Mouse (Mus musculus) ZHBTc4 (cell line): ENCODE data around the gene Plekhh2.

Experiments
- DNase-seq: peaks from one replicate; pipeline ENCODE4 v3.0.0-alpha.2; 2011; ENCODE audit warnings: low read depth, low spot score

The Plekhh2 gene

DNA sequence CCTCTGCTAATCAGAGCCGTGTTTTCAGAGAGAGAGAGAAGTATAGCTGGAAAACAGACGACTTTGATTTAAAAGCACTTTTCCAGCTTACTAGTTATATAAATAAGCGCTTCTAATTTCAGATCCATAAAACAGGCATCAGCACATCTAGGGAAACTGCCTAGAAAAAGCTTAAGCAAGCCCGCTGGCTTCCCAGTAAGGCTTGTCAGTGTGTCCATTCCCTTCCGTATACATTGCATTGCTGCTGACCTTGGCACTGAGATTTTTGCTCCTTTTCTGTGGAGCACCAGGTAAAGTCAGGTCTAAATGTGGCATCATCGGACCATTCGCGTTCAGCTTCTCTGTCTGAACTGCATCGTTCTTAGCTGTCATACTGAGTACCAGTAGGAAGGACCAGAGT is 130.6 kb downstream of the Plekhh2 start:
- DNase-seq: no peak

DNA sequence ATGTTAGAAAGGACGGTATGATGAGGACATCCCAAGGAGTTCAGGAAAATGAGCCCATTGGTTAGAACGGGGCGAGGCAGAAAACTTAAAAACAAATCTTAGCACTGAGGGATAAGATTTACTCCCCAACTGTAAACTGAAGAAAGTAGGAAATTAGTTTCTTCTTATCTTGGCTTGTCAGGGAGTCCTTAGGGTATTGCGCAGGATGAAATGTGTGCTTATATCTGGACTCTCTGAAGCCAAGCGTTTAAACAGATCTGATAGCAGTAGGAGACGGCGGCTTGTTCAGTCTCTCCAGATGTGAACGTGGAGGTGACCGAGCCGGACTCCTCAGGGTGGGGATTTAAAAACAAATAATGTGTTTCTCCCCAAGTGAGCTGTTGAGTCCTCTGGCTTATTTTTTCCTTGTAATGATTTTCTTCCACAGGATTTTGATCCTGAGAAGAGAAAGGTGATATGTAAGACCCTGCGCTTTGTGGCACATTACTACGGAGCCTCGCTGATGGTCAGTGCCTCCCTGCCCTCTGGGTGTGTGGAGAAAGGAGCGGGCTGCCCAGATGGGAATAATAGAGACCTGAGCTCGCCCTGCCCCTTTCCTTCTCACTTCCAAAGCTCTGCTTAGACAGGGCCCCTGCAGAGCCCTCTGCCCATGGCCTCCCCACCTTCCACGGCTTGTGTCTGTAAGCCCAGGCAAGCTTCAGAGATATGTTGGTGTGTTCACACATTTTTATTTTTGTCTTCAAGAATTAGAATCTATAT is 132.8 kb downstream of the Plekhh2 start:
- DNase-seq: no peak

DNA sequence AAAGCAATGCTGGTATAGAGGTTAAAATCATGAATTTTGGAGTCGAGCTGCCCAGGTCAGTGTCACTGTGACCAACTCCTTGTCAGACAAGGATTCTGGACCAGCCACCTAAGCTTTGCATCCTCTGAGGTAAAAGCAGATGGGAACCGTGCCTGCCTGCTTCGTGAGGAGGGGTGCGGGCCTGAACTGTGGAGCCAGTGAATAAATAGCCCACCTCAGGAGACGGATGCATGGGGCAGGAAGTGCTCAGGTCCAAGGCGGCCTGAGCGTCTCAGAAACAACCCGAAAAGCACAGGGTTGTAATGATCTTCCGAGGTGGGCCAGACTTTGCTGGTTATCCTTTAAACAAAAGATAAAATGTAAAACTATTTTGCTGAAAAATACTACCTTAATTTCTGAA is 133.4 kb downstream of the Plekhh2 start:
- DNase-seq: no peak

- DNase-seq: no peak
Observed at GRCm38 (mm10) chr17:84645894-84646293, 134.2 kb downstream of the Plekhh2 start.

GRCm38 (mm10) chr17:84646477-84646876 is 134.8 kb downstream of the Plekhh2 start:
- DNase-seq: no peak

GRCm38 (mm10) chr17:84647630-84648029 is 135.9 kb downstream of the Plekhh2 start:
- no peak for DNase-seq

DNA sequence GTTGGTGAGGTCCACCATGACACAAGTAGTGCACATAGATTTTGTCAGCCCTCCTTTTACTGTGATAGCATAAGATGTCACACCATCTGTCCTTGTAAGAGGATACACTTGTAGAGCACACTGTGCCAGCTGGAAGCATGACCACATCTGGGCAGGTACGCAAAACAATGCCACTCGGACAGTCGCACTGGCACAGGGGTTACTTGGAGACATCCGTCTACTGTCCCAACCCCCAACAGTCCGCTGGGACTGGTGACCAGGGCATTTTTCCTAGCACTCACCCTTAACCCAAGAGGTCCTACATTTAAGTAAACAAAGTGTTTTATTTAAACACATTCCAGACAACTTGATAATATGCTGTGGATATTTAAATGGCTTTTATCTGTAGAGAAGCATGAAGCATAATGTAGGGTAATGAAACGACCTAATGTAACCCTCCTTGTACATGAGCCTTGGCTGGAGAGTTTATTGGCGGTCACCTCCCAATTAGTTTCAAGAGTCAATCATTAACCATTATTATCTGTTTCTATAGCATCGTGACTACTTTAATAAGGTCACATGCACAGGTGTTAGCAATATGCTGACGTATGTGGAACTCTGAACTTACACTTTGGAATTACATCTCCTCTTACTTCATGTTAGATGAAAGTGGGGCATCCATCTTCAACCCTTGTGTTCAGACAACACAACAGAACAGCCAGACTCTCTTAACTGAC is 138.8 kb downstream of the Plekhh2 start:
- DNase-seq: no peak

- no peak for DNase-seq
Observed at GRCm38 (mm10) chr17:84653544-84653943, 141.8 kb downstream of the Plekhh2 start.

DNA sequence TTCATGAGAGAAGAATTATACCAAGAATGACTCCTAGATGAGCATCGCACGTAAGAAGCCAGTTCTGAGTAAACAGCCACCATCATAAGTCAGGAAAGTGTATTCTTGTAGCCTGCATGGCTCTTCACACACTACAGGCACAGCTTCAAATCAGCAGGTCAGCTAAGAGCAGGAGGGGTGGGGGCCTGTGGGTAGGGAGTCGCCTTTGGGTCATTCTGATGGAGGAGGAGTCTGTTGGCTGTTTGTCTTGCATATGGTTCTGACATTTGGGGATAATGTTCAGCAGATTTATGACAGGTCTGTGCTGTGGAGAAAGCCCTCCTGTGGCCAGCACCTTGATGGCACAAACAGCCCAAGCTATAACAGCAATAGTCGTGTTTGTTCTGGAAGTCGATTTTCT is 144.5 kb downstream of the Plekhh2 start:
- DNase-seq: no peak

- DNase-seq: no peak
Observed at GRCm38 (mm10) chr17:84656653-84657421, 145.1 kb downstream of the Plekhh2 start.

- no peak for DNase-seq
Observed at GRCm38 (mm10) chr17:84657422-84657732, 145.7 kb downstream of the Plekhh2 start.

DNA sequence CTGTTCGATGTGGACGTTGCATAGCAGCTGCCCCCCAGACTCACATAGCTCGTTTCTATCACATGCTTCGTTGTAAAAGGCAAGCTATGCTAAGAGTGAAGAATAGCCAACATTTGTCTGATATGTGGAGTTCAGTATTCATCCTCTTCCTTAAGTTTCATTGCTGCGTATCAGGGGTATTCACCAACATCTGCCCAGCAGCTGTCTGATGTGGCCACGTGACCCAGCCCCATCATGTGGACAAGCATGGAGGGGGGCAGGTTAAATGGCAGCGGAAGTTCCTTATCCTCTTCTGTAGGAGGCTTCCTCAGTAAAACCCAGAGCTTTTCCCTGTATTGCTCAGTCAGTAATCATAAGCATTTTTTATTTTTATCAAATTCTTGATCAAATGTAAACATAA is 146.1 kb downstream of the Plekhh2 start:
- no peak for DNase-seq

DNA sequence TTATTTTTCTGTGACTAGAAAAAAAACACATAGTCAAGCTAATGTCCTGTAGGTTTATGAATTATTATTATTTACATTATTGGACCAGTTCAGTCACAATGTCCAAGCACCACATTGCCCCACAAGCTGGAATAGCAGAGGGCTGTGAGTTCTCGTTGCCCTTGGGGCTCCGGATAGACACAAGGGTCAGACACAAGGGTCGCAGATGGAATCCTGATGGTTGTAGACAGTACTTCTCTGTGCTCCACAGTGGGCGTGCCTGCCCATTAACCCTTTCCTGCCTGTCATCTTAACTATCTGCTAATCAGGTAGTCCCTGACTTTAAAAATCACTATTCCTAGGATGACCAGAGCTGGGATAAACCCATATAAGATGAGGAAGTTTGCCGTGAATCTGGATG is 146.5 kb downstream of the Plekhh2 start:
- DNase-seq: no peak

DNA sequence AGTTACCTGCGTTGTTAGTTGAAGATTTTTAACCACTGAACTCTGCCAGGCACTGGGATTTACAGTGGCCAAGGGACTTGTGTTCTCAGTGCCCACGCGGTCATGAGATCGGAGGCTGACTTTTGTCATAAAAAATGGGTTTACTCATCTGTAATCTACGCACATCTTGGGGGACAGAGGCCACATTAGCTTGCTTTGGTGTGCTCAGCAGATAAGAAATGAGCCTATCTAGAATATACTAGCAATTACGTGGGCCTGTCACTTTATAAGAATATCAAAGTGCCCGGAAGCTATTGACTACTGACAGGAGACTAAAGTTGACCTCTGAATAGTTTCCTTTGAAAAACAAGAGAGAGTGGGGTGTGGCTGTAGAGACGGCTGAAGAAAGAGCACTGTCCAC is 147.3 kb downstream of the Plekhh2 start:
- DNase-seq: no peak

GRCm38 (mm10) chr17:84665053-84665452 is 153.4 kb downstream of the Plekhh2 start:
- no peak for DNase-seq

- DNase-seq: no peak
Observed at GRCm38 (mm10) chr17:84665691-84666090, 154.0 kb downstream of the Plekhh2 start.

GRCm38 (mm10) chr17:84667848-84668247 is 156.2 kb downstream of the Plekhh2 start:
- DNase-seq: peak; percentile 1
